Mouse (Mus musculus) ES-E14 (cell line): ENCODE measurements around the gene Ano6. TPM values are rescaled to one million over a fixed set of nuclear protein-coding genes. Genes with fewer than 3 reads are reported as not detected.

ENCODE experiments used
- DNase-seq: peaks from one replicate; pipeline ENCODE4 v3.0.0-alpha.2; 2013; ENCODE audit warnings: low read depth, low spot score
- H3K27ac ChIP-seq: 2 replicates; pipeline ENCODE4 v1.5.1; 2012; ENCODE audit warnings: low read depth, mild to moderate bottlenecking, low read length, moderate library complexity, mixed read lengths; ENCODE audit not compliant: poor library complexity, insufficient read depth, severe bottlenecking
- H3K36me3 ChIP-seq: 2 replicates; pipeline ENCODE4 v1.6.1; 2012; ENCODE audit warnings: mild to moderate bottlenecking, low read length, moderate library complexity, mixed read lengths; ENCODE audit not compliant: control insufficient read depth, poor library complexity, insufficient read depth, severe bottlenecking
- H3K4me1 ChIP-seq, 2 experiments: fragments of 150-350 bp in 1 of 2; sonication (generic) in 1 of 2; 2 replicates each; pipeline ENCODE4 v1.6.1; 2012; ENCODE audit warnings: low read length in 2 of 2, mild to moderate bottlenecking in 1 of 2, mixed read lengths in 1 of 2; ENCODE audit not compliant: control insufficient read depth in 2 of 2, insufficient read depth in 2 of 2, poor library complexity in 1 of 2
- H3K4me3 ChIP-seq, 2 experiments: fragments of 150-350 bp in 1 of 2; sonication (generic) in 1 of 2; 2 replicates each; pipeline ENCODE4 v1.5.1; 2012; ENCODE audit warnings: low read length in 2 of 2, low read depth in 1 of 2, mild to moderate bottlenecking in 1 of 2, mixed read lengths in 1 of 2; ENCODE audit not compliant: insufficient read depth in 1 of 2, poor library complexity in 1 of 2, severe bottlenecking in 1 of 2
- H3K9ac ChIP-seq: 2 replicates; pipeline ENCODE4 v1.6.1; 2012; ENCODE audit warnings: low read depth, mild to moderate bottlenecking, low read length, mixed read lengths; ENCODE audit not compliant: poor library complexity, insufficient read depth, severe bottlenecking
- H3K9me3 ChIP-seq: fragments of 150-350 bp; sonication (generic); 2 replicates; pipeline ENCODE4 v1.6.1; 2012; ENCODE audit warnings: low read depth, mild to moderate bottlenecking, low read length; ENCODE audit not compliant: control insufficient read depth, insufficient read depth
- CHD2 ChIP-seq: IDR thresholded peaks from 2 replicates; pipeline ENCODE4 v1.6.1; 2014; ENCODE audit warnings: mild to moderate bottlenecking, low read depth, low read length, inconsistent platforms
- HCFC1 ChIP-seq: IDR thresholded peaks from 2 replicates; pipeline ENCODE4 v1.6.1; 2012; ENCODE audit warnings: low read length, inconsistent platforms, borderline replicate concordance; ENCODE audit not compliant: insufficient read depth
- MAFK ChIP-seq: IDR thresholded peaks from 2 replicates; pipeline ENCODE4 v1.6.1; 2014; ENCODE audit warnings: mild to moderate bottlenecking, low read depth, low read length, inconsistent platforms; ENCODE audit not compliant: insufficient read depth
- ZC3H11A ChIP-seq: IDR thresholded peaks from 2 replicates; pipeline ENCODE4 v1.6.1; 2012; ENCODE audit warnings: low read depth, mild to moderate bottlenecking, inconsistent platforms, low read length, borderline replicate concordance
- ZNF384 ChIP-seq: IDR thresholded peaks from 2 replicates; pipeline ENCODE4 v1.6.1; 2012; ENCODE audit warnings: low read depth, low read length, inconsistent platforms
- in situ Hi-C, 2 experiments: fragments of 600-800 bp; cut with MboI; formaldehyde crosslinking; loops; one replicate each; pipeline ENCODE4 v1.15.1; 2025; ENCODE audit warnings: low sequenced_read_pairs in 2 of 2, inconsistent platforms in 1 of 2; ENCODE audit not compliant: unreplicated experiment in 2 of 2
- total RNA-seq: library from RNA; depleted of rRNA; stranded (reverse); fragments of 300-350 nt; gene quantifications from 2 replicates; pipeline ENCODE4 v1.2.3, GENCODE M21; 2012

The Ano6 gene
- total RNA-seq, 1 experiment = 48.6 TPM

GRCm38 (mm10) chr15:95914963-95915362, 124.3 kb downstream of the Ano6 start:
- peaks cover 0 to 3% of the 10 kb centered on the region in 2 experiments; a peak in 1 of 4 replicates for H3K4me1 ChIP-seq
- no peak overlapping the region for H3K4me3 ChIP-seq
- TF ChIP-seq ZNF384 (no peak), CHD2 (no peak), HCFC1 (no peak), MAFK (no peak), ZC3H11A (no peak)
- peaks cover 14% of the 10 kb centered on the region; the same call in 1 of the 2 replicates for H3K36me3 ChIP-seq
- H3K9me3 ChIP-seq = no peaks in the 10 kb centered on the region
- no peak overlapping the region for H3K9ac ChIP-seq
- H3K27ac ChIP-seq = no peak overlapping the region
- DNase-seq = no peak
- in situ Hi-C loops = no loop called here

- TF ChIP-seq ZNF384 = no peak
- TF ChIP-seq HCFC1 = no peak
- TF ChIP-seq MAFK = no peak
- no peak for TF ChIP-seq ZC3H11A
- no peak for TF ChIP-seq CHD2
- Histone ChIP-seq H3K9ac (no peak overlapping the region), H3K27ac (no peak overlapping the region), H3K4me1 (peaks cover 0 to 1% of the 10 kb centered on the region in 2 experiments; a peak in 1 of 4 replicates), H3K36me3 (peaks cover 17% of the 10 kb centered on the region; the same call in 1 of the 2 replicates), H3K9me3 (no peaks in the 10 kb centered on the region), H3K4me3 (no peak overlapping the region)
- DNase-seq = no peak
- in situ Hi-C loops = no loop called here
Observed at GRCm38 (mm10) chr15:95915477-95915876, 124.8 kb downstream of the Ano6 start.

- no peak for DNase-seq
- peaks cover 15% of the 10 kb centered on the region; the same call in 1 of the 2 replicates for H3K36me3 ChIP-seq
- no peak overlapping the region for H3K27ac ChIP-seq
- TF ChIP-seq MAFK (no peak), ZC3H11A (no peak)
- H3K9me3 ChIP-seq = no peaks in the 10 kb centered on the region
- no peak overlapping the region for H3K9ac ChIP-seq
- no peak overlapping the region for H3K4me3 ChIP-seq
- no peaks in the 10 kb centered on the region for H3K4me1 ChIP-seq
- in situ Hi-C loops = no loop called here
Observed at GRCm38 (mm10) chr15:95917330-95917729, 126.7 kb downstream of the Ano6 start.

- Histone ChIP-seq H3K9ac (no peak overlapping the region), H3K4me3 (no peak overlapping the region), H3K9me3 (no peaks in the 10 kb centered on the region), H3K27ac (no peak overlapping the region), H3K36me3 (peaks cover 11% of the 10 kb centered on the region; the same call in 1 of the 2 replicates), H3K4me1 (no peaks in the 10 kb centered on the region)
- DNase-seq = no peak
- in situ Hi-C loops = no loop called here
- TF ChIP-seq ZNF384 (no peak), HCFC1 (no peak), MAFK (no peak), ZC3H11A (no peak), CHD2 (no peak)
Observed at GRCm38 (mm10) chr15:95920047-95920446, 129.4 kb downstream of the Ano6 start.

- in situ Hi-C loops = no loop called here
- Histone ChIP-seq H3K9me3 (no peaks in the 10 kb centered on the region), H3K9ac (no peak overlapping the region), H3K4me3 (no peak overlapping the region), H3K4me1 (no peaks in the 10 kb centered on the region), H3K36me3 (peaks cover 7% of the 10 kb centered on the region; the same call in 1 of the 2 replicates), H3K27ac (no peak overlapping the region)
- TF ChIP-seq MAFK (no peak), CHD2 (no peak), ZNF384 (no peak), HCFC1 (no peak), ZC3H11A (no peak)
- DNase-seq = no peak
Observed at GRCm38 (mm10) chr15:95921072-95921471, 130.4 kb downstream of the Ano6 start.
